Mouse (Mus musculus) lung, postnatal 0 days (tissue): ENCODE results near the gene Rnf113a2.

Experiments used
- CTCF ChIP-seq: IDR thresholded peaks from 2 replicates; pipeline ENCODE4 v1.5.1; 2016; ENCODE audit warnings: antibody characterized with exemption, mild to moderate bottlenecking
- EP300 ChIP-seq: IDR thresholded peaks from 2 replicates; pipeline ENCODE4 v1.6.1; 2016; ENCODE audit warnings: antibody characterized with exemption, mild to moderate bottlenecking, control low read depth

DNA sequence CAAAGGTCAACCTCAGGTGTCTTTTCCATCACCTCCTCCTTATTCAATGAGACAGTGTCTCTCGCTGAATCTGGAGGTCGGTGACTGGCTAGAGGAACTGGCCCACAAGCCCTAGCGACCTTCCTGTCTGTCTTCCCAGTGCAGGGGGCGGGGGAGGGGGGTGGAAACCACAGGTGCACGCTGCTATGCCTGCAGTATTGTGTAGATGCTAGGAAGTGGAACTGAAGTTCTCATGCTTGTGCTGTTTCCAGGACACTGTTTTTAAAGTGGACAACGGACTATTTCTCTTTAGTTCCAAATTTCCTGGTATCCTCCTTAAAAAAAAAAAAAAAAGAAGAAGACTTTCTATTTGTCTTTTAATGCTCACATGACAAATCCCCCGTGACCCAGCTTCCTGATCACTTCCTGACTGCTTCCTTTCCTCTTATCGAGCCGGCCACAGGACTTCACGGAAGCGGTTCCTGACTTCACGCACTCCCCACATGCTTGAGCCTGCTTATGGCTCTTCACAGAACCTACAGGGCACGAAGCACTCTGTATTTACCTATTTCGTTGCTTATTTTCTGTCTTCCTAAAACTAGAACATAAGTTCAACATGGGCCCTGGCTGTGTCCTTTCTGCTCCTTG lies 28.1 kb upstream of the Rnf113a2 start:
- no peak for TF ChIP-seq CTCF
- TF ChIP-seq EP300 = no peak
